Mouse (Mus musculus) E14TG2a.4 (cell line): ENCODE results near the gene Mmgt2.

ENCODE experiments used
- H3K27me3 ChIP-seq: 2 replicates; pipeline ENCODE4 v1.6.1; 2014; ENCODE audit warnings: low read length, control low read depth; ENCODE audit not compliant: insufficient read depth
- H3K36me3 ChIP-seq: 2 replicates; pipeline ENCODE4 v1.6.1; 2014; ENCODE audit warnings: low read length, control low read depth; ENCODE audit not compliant: insufficient read depth
- H3K4me1 ChIP-seq: replicated peaks from 2 replicates; pipeline ENCODE4 v1.6.1; 2014; ENCODE audit warnings: low read depth, low read length, control low read depth
- H3K4me3 ChIP-seq: replicated peaks from 2 replicates; pipeline ENCODE4 v1.5.1; 2014; ENCODE audit warnings: mild to moderate bottlenecking, low read length
- H3K9me3 ChIP-seq: 2 replicates; pipeline ENCODE4 v1.6.1; 2014; ENCODE audit warnings: low read length, control low read depth
- CTCF ChIP-seq: conservative IDR thresholded peaks from 2 replicates; pipeline ENCODE4 v1.5.1; 2014; ENCODE audit warnings: low read length
- NANOG ChIP-seq: IDR thresholded peaks from 2 replicates; pipeline ENCODE4 v1.6.1; 2014; ENCODE audit warnings: borderline replicate concordance, low read length, mixed read lengths
- POU5F1 ChIP-seq: IDR thresholded peaks from 2 replicates; pipeline ENCODE4 v1.6.1; 2014; ENCODE audit warnings: low read length, borderline replicate concordance

Gene Mmgt2

DNA sequence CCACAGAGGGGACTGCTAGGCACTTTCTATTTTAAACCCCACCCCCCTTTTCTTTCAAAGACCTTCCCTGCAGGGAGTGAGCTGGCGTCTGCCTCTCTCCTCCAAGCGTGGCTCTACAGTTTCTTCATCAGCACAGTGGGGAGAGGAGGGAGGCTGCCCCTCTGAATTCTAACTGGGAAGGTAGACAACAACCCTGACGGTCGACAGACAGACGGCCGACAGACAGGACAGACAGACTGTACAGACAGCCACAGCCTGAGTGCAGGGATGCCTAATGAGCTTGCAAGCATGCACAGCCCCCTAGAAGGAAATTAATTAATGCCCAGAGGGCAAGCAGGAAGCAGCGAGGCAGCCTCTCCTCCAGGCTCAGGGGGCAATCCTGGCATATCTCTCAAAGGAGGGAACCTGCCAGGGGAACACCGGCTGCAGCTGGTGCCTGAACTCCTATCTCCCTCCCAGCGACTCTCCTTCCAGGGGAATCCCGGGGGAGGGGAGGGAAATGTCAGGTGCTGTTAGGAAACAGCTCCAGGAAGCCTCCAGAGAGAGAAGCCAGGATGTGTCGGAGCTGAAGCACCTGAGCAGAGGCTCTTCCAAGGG lies 18.1 kb upstream of the Mmgt2 start:
- H3K9me3 ChIP-seq = no peaks in the 10 kb centered on the region
- no peaks in the 10 kb centered on the region for H3K36me3 ChIP-seq
- H3K4me3 ChIP-seq = peak overlapping the region; percentile 71
- H3K4me1 ChIP-seq = peaks cover 36% of the 10 kb centered on the region
- TF ChIP-seq NANOG (no peak), CTCF (no peak), POU5F1 (no peak)
- H3K27me3 ChIP-seq = no peaks in the 10 kb centered on the region

- Histone ChIP-seq H3K36me3 (no peaks in the 10 kb centered on the region), H3K27me3 (no peaks in the 10 kb centered on the region), H3K4me3 (peak overlapping the region; percentile 29; the same call in 1 of the 2 replicates), H3K4me1 (peaks cover 38% of the 10 kb centered on the region), H3K9me3 (no peaks in the 10 kb centered on the region)
- TF ChIP-seq CTCF (no peak), NANOG (no peak), POU5F1 (no peak)
These were observed 17.3 kb upstream of the Mmgt2 start for GRCm38 (mm10) chr11:62631138-62631537.

- H3K36me3 ChIP-seq = peaks cover 10% of the 10 kb centered on the region; the same call in 1 of the 2 replicates
- H3K4me1 ChIP-seq = peaks cover 55% of the 10 kb centered on the region
- no peaks in the 10 kb centered on the region for H3K9me3 ChIP-seq
- no peak overlapping the region for H3K4me3 ChIP-seq
- no peak for TF ChIP-seq POU5F1
- TF ChIP-seq CTCF = no peak
- TF ChIP-seq NANOG = no peak
- H3K27me3 ChIP-seq = no peaks in the 10 kb centered on the region
These were observed 13.1 kb upstream of the Mmgt2 start for GRCm38 (mm10) chr11:62635406-62635805.

- Histone ChIP-seq H3K9me3 (no peaks in the 10 kb centered on the region), H3K36me3 (peaks cover 10% of the 10 kb centered on the region; the same call in 1 of the 2 replicates), H3K27me3 (no peaks in the 10 kb centered on the region), H3K4me3 (no peak overlapping the region), H3K4me1 (peaks cover 49% of the 10 kb centered on the region)
- TF ChIP-seq POU5F1 = no peak
- no peak for TF ChIP-seq NANOG
These were observed 12.2 kb upstream of the Mmgt2 start for GRCm38 (mm10) chr11:62636105-62636839.

DNA sequence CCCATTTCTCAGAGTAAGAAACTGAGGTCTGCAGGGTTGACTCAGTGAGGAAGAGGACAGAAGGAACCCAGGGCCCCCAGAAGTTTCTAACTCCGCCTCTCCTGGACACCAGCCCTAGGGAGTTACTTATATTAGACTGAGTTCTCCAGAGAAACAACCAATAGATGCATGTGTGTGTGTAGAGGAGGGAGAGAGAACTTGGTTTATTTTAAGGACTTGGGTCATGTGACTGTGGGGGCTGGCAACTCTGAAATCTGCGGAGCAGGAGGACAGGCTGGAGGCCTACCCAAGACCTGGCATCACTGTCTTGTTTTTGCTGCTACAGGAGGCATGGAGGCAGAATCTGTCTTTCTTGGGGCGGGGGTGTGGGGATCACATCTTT lies 11.6 kb upstream of the Mmgt2 start:
- Histone ChIP-seq H3K4me3 (no peak overlapping the region), H3K4me1 (peaks cover 49% of the 10 kb centered on the region), H3K36me3 (peaks cover 10% of the 10 kb centered on the region; the same call in 1 of the 2 replicates), H3K9me3 (no peaks in the 10 kb centered on the region), H3K27me3 (no peaks in the 10 kb centered on the region)
- TF ChIP-seq CTCF = no peak
- TF ChIP-seq POU5F1 = no peak
- TF ChIP-seq NANOG = no peak

- Histone ChIP-seq H3K4me1 (peaks cover 53% of the 10 kb centered on the region), H3K4me3 (no peak overlapping the region), H3K27me3 (no peaks in the 10 kb centered on the region), H3K36me3 (peaks cover 10% of the 10 kb centered on the region; the same call in 1 of the 2 replicates), H3K9me3 (no peaks in the 10 kb centered on the region)
- TF ChIP-seq NANOG = no peak
- no peak for TF ChIP-seq POU5F1
- TF ChIP-seq CTCF = no peak
These were observed 11.1 kb upstream of the Mmgt2 start for GRCm38 (mm10) chr11:62637401-62637800.

GRCm38 (mm10) chr11:62637806-62638205 lies 10.7 kb upstream of the Mmgt2 start:
- Histone ChIP-seq H3K36me3 (peaks cover 10% of the 10 kb centered on the region; the same call in 1 of the 2 replicates), H3K4me1 (peaks cover 56% of the 10 kb centered on the region), H3K9me3 (no peaks in the 10 kb centered on the region), H3K27me3 (no peaks in the 10 kb centered on the region), H3K4me3 (no peak overlapping the region)
- TF ChIP-seq CTCF (no peak), NANOG (no peak), POU5F1 (no peak)

DNA sequence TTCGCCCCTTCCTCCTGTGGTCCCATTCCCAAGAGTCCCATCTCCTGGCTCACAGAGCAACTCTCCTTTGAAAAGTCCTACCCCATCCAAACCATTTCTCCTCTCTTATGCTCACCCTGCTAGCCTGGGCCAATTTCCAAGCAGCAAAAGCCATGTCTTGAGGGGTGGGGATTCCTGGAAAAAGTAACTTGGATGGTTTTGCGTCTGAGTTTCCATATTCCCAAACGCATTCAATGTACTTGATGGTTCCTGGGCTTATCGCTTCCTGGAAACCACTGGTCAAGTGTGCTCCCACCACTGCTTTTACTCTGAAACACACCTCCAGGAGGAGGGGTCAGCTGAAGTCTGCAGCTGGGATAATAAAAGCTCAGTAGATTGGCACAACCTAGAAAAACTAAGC lies 10.1 kb upstream of the Mmgt2 start:
- Histone ChIP-seq H3K4me1 (peaks cover 62% of the 10 kb centered on the region), H3K27me3 (no peaks in the 10 kb centered on the region), H3K36me3 (peaks cover 10% of the 10 kb centered on the region; the same call in 1 of the 2 replicates), H3K9me3 (no peaks in the 10 kb centered on the region), H3K4me3 (no peak overlapping the region)
- TF ChIP-seq NANOG (no peak), POU5F1 (no peak), CTCF (no peak)

GRCm38 (mm10) chr11:62640378-62640777 lies 8.1 kb upstream of the Mmgt2 start:
- H3K9me3 ChIP-seq = no peaks in the 10 kb centered on the region
- TF ChIP-seq POU5F1 (no peak), NANOG (no peak), CTCF (no peak)
- no peaks in the 10 kb centered on the region for H3K27me3 ChIP-seq
- peaks cover 82% of the 10 kb centered on the region for H3K4me1 ChIP-seq
- H3K4me3 ChIP-seq = no peak overlapping the region
- H3K36me3 ChIP-seq = peaks cover 15% of the 10 kb centered on the region; the same call in 1 of the 2 replicates
